Mouse (Mus musculus): Measurements from ENCODE around the gene Ptprm. TPM values are rescaled to one million over a fixed set of nuclear protein-coding genes. Genes with fewer than 3 reads are reported as not detected.

Ptprm gene
- total RNA-seq, 2 experiments from 2014 or later: 0.19 to 0.60 TPM

DNA sequence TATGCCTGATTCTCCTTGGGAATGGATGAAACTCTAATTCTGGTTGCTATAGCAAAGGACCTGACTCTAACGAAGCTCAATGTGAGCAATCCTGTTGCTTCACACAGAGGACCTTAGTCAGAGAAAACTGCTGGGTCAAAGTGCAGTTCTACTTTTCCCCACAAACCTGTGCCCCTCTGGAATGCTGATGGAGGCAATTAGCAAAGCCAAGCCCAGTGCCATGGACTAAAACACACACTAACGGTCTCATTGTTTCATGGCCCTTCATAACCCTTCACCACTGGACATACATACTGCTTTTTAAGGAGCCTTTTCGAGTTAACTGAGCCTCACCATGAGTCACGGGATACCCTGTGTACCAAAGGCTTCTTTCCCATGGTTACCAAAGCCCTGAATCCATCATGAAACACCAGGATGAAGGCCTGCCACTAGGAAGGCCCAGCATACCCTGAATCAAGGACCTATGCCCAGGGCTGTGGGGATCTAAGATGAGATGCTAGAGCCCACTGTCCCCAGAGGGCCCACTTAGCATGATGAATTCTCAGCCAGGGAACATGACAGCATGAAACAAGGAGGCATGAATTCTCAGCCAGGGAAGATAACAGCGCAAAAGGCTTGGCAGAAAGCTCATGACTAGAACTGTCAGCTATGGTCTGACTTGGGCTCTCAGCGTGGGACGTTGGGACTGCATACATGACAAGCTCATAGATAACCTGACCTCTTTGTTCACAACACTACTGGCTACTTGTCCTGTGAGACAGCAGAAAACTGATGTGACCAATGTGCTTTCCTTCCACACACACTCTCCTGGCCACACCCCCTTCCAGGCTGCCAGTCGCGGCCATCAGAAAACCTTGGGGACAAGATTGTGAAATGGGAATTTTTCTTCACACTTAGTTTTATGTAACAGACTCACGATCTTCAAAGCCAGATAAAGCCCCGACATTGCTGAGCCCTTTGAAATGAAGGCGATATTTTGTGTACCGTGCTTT is 57.4 kb downstream of the Ptprm start:
- ATAC-seq (replicated peaks; ENCODE audit: low FRiP score, poor library complexity, severe bottlenecking): no peak

DNA sequence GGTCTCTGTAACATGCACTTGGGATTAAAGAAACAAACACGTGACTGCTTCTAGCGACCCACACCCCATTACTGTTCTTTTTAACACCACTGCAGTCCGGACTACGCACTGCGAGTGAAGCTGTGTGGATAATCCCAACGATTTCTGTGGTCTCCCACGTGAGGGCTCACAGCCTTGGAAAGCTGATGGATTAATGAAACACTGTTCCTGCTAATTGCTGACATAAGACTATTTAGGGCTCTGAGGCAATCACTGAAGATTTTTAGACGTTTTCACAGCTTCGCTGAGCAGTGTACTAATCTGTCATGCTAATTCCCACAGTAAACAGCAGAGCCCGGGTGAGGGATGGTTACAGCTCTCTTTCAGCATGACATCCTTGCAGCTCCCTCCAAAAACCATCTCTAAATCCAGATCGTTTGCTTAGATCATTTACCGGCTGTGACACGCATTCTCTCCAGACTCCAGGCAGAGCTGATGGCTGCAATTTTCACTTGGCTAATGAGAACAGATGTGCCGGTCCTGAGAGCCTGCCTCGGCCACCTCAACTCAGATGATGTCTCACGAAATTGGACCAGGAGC is 63.5 kb downstream of the Ptprm start:
- no peak for ATAC-seq (replicated peaks; ENCODE audit: low FRiP score, poor library complexity, severe bottlenecking)

DNA sequence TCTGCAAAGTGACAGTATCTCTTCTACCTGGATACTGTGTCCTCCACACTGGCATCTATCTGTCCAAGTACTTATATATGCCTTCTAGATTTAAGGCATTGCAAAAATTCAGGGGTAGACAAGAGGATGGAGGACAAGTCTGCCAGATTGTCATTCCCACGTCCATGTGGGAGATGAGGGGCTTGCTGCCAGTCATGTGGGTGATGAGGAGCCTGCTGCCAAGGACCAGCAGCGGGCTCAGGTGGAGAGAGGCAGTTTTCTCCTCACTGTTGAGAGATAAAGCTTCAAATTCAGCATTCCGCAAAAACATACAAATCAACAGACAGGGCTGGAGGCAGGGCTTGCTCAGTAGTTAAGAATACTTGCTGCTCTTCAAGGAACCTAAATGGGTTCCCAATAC is 66.8 kb downstream of the Ptprm start:
- ATAC-seq (replicated peaks; ENCODE audit: low FRiP score, poor library complexity, severe bottlenecking): no peak

DNA sequence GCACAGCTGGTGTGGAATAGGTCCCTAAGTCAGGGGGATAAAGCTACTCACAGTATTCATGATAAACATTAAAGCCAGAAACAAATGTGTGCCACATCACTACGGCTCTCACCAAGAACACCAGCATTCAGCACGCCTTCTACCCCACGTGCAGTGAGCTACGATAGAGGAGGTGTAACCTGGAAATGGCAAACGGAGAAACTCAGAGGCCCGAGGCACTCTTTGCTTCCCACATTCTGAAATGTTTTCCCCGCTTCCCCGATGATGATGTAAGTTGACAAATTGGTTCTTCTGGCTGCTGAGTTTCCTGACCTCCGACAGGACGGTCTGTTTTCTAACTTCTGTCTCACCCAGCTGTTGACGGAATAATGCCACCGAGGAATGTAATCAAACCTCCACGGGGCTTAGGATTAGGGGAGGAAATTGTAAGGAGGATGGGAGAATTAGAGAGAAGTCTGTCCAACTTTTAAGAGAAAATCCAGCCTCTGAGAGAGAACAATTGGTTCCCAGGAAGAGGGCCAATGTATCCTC is 72.6 kb downstream of the Ptprm start:
- ATAC-seq (replicated peaks; ENCODE audit: low FRiP score, poor library complexity, severe bottlenecking): no peak

DNA sequence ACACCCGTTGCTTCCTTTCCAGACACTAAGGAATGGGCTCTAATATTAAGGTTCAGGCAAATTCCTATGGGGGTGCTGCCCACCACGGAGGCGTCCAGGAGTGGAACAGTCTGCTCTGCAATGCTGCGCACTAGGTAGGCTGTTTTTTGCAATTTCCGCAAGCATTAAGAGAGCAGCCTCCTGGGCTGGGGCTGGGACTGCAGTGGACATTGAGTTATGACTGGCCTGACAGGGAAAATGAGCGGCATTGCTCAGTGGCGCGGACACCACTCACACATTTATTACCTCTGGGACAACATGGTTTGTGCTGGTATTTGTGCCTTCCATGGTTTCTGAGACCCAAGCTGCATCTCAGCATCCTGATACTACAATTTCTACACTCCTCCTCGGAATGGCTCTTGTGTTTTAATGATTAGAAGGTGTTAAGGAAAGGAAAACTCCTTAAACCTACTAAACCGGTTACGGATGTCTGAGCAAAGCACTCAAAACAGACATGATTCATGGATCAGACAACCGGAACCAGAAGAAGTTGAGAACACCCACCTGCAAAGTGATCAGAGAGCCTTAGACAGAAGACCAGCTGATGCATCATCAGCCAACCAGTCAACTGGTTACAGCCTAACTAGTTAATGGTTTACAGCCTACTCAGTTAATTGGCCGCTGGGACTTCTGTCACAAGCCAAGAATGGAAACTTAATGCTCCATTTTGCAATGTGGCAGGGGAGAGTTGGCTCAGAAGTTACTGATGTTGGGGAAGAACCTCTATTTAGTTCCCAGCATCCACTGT is 76.9 kb downstream of the Ptprm start:
- ATAC-seq (replicated peaks; ENCODE audit: low FRiP score, poor library complexity, severe bottlenecking): no peak

DNA sequence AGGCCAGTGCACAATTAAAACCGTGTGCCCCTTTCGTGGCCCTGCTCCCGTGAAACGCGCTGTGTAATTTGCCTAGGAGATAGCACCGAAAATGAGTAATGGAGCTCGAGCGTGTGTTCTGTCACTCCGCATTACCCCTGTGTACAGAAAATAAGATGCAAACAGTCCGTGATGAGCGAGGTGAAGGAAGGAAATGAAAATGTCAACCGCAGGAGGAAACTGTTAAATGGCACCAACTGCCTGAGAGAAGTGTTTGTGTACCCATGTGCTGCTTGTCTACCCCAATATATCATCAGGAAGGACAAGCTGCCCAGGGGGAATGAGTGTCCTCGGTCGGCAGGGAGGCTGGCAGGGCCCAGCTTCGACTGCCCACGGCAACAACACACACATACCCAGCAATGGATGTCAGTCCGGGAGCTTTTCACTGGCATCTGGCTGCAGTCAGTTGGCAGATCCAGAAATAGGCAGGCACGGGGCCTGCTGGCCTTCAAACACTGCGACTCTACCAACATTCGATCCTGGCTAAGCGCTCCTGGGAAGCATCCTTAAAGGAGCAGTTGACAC is 79.6 kb downstream of the Ptprm start:
- no peak for ATAC-seq (replicated peaks; ENCODE audit: low FRiP score, poor library complexity, severe bottlenecking)

DNA sequence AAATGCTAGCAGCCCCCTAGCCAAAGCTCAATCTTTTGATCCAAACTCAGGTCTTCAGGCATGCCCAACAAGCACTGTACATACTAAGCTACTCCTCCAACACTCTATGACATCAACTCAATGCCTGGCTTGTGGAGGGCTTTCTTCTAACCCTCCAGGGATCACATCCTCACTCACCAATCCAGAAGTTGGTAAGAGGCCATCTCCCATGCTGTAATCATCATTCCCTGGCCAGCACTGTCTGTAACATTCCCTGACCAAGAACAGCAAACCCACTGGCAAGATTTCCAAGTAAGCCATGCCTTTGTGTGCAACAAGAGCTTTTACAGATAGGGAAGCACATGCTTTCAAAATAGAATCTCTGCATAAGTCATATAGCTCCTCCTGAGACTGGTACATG is 81.3 kb downstream of the Ptprm start:
- no peak for ATAC-seq (replicated peaks; ENCODE audit: low FRiP score, poor library complexity, severe bottlenecking)

DNA sequence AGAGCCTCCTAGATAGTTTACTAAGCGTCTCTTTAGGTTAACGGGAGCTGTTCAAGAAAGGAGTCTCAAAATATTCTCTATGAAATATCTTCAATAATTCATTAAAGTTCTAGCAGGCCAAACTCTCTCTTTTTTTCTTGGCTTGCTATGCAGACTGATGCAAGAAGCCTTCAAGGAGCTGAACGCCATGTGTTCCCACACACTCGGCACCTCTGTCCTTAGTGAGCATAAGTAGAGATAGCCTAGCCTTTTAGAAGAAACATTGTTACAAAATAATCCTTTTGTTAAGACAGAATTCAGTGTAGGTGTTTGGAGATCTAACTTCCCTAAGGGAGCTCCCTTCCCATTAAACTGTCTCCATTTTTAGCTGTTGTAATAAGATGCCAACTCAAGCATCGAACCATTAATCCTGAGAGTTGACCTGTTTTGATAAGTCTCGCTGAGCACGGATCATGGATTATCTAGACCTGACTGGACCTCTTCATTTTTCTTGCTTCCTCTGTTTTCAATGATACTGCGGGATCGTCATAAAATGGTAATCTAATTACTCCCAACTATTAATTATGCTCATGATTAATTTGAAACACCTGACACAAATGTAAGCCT is 85.7 kb downstream of the Ptprm start:
- no peak for ATAC-seq (replicated peaks; ENCODE audit: low FRiP score, poor library complexity, severe bottlenecking)

DNA sequence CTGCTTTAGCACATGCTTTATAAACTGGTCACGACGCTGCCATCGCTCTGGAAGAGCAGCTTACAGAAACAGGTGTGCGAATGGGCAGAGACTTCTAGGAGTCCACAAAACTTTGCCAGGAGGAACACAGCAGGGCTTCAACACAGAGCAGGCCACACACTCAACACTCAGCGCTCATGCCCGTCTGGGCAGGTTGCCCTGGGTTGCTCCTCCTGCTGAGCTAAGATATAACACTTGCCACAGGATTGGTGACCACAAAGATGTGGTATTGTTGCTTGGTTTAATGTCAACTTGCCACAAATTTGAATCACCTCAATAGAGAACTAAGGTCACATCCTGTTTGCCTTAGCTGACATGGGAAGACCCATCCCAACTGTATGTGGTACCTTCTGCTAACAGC is 88.0 kb downstream of the Ptprm start:
- no peak for ATAC-seq (replicated peaks; ENCODE audit: low FRiP score, poor library complexity, severe bottlenecking)

DNA sequence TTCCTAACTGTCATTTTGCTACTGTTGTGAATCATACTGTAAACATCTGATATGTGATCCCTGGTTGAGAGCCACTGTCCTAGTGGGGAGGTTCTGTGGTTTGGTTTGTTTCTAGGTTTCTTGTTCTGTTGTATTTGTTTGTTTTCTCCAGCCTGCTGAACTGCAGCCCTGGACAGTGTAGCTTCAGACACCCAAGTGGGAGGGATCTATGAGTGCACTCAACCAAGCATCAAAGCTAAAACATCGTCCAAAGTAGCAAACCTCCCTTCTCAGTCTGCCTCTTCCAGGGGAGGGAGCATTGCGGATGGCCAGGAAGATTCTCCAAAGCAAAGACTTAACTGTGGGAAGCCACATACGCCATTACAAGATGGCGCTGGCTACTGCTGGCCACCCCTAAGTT is 88.7 kb downstream of the Ptprm start:
- ATAC-seq (replicated peaks; ENCODE audit: low FRiP score, poor library complexity, severe bottlenecking): no peak

DNA sequence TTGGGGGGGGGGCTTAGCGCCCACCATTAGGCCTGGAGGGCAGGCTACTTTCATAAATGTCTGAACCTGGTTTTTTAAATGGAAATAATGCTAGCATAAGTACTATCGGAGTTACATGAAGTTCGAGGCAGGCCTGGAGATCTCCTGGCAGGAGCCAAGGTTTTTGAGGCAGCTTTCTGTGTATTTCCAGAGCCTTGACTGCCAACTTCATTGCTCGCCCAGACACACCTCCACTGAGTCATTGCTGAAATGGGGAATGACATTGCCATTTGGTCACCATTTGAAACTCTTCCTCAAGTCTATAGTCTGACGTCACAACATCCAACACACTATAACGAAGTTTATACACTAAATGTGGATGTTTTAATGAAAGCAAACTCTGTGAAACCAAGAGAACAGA is 89.5 kb downstream of the Ptprm start:
- ATAC-seq (replicated peaks; ENCODE audit: low FRiP score, poor library complexity, severe bottlenecking): no peak

DNA sequence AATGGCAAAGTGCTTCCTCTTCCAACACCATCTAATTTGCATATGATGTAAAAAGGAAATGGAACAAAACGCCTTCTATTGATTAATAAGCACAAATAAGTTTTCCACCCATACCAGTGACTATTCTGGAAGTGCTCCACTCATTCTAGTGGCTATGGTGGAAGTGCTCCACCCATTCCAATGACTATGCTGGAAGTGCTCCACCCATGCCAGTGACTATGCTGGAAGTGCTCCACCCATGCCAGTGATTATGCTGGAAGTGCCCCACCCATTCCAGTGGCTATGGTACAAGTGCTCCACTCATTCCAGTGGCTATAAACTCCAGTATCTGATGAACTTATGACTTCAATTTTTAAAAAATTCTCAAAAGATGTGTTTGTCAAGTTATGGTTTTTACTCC is 91.2 kb downstream of the Ptprm start:
- ATAC-seq (replicated peaks; ENCODE audit: low FRiP score, poor library complexity, severe bottlenecking): no peak

DNA sequence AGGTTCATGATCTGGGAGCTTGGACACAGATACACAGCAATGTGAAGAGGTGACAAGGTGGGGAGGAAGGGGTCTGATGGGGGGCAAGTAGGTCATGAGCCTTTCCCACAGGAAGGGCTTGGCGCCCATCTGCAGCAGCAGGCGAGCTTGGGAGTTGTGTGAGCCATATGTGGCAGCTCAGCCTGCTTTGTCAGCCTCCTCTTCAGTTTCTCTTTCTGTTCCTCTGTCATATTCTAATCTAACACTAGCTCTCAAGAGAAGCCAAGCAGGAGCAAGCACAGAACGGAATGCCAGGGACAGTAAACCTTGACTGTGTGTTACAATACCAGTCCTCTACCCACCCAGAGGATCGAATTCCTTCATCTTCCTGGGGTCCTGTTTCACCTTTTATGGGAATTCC is 94.2 kb downstream of the Ptprm start:
- no peak for ATAC-seq (replicated peaks; ENCODE audit: low FRiP score, poor library complexity, severe bottlenecking)

DNA sequence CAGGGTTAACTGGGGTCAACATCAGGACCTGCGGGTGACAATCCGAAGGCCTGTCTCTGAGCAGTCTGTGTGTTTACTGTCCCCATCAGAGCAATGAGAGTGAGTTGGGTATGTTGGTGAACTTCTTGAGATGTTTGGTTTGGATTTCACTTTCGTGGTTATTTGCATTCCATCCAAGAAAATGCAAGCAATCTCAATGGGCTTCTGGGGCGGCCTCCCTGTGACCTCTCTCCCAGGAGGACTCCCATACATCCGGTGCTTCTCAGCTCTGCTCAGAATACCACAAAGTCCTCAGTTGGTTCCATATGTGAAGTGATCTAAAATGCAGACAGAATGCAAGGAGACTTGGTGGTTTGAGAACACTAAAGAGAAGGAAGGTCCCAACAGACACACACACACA is 96.5 kb downstream of the Ptprm start:
- no peak for ATAC-seq (replicated peaks; ENCODE audit: low FRiP score, poor library complexity, severe bottlenecking)

DNA sequence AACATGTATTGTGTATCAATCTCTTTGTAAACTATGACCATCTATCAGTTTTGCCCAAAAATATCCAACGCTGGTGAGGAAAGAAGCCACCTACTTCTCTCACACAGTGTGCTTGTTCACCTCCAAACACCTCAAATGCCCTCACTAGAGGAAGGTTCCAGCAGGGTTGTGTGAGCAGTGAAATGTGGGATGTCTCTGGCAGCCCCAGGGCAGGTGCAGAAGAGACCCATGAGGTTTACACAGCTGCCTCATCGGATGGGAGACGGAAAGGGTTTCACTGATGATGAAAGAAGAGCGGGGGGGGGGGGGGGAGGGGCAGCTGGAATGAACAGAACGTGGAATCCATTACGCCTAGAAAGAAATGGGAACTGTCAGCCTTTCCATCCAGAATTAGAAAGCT is 98.1 kb downstream of the Ptprm start:
- no peak for ATAC-seq (replicated peaks; ENCODE audit: low FRiP score, poor library complexity, severe bottlenecking)

DNA sequence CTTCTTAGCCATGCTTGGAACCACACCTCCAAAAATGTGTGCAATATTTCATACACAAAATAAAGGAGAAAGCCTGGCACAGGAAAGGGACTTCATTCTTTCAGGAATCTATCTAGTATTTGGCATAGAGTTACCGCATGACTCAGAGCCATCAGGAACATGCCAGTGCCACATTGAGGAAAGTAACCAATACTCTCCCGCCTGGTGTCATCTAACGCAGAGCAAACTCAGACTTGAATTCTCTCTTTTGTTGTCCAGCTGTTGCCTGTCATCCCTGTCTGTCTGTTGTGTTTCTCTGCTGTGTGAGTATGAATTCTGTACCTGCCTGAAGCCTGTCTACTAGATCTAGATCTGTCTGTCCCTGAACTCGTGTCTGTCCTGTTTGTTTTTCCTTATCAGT is 100.8 kb downstream of the Ptprm start:
- ATAC-seq (replicated peaks; ENCODE audit: low FRiP score, poor library complexity, severe bottlenecking): no peak

DNA sequence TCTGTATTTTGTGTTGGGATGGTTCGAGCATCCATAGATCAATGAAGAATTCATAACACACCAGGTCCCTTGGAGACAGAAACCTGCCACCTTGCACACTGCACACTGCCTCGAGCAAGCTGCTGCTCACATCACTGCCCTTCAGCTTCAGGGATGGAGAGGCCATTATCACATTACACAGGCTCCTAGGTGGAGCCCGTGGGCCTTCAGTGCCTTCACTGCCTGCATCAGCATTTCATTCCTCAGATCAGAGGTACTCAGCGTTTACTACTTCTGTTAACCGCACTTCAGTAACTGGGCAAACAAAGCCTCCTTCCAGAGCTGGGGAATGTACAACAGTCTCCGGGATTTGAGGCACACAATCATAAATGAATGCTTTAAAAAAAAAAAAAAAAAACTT is 101.3 kb downstream of the Ptprm start:
- no peak for ATAC-seq (replicated peaks; ENCODE audit: low FRiP score, poor library complexity, severe bottlenecking)

DNA sequence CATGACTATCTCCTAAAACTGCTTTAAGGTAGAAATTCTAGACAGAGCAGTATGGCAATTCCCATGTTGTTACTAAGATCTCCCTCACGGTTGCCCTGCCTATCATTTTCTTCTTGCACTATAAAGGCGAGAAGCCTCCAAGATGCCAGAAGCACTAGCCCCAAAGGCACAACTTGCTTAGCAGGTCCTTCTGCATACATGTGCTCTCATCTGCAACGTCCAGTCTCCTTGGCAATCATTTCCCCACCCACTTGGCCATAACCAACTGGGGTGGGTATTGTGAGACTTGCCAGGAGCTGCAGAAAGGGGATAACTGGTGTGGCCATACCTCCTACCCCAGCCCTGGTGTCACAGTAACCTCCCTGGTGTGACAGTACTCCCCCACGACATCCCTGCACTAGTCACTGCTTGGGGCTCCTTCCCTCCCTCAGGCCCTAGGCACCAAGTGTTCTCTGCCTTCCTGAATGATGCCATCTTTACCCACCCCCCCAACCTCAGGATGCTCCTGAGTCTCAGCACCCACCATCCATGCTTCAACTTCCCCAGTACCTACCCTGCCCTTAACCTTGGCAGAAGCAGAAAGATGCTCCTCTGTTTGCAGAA is 108.9 kb downstream of the Ptprm start:
- no peak for ATAC-seq (replicated peaks; ENCODE audit: low FRiP score, poor library complexity, severe bottlenecking)

DNA sequence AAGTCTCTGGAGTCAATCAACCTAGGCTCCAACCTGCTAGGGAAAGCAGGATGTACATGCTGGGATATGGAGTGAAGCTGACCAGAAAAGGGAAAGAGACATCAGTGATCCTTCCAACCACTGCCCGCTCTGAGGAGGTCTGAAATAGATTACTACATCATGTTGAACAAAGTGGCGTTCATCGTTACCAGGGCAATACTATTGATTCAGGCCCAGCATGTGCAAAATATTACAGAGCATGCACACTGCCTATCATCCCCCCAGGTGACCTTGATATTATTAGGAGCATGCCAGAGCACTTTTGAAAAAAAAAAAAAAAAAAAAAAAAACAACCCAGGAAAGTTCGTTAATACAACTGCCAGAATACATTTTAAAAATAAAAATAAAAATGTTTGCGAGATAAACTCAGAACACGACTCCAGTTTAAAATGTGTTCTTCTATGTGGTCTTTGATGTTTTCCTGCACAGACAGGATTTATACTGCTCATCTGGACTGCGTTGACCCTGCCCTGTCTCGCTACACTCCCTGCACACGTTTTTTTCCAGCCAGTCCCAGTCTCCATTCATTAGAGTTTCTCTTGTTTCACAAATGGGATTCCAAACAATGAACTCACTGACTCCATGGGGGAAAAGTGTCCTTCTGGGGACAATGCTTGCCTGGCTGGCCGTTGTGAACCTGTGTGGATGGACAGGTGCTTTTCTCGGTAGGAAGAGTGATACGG is 111.3 kb downstream of the Ptprm start:
- no peak for ATAC-seq (replicated peaks; ENCODE audit: low FRiP score, poor library complexity, severe bottlenecking)
